Comparison of ENCODE assay signal across 14 mouse cellular contexts in the genomic region with DNA sequence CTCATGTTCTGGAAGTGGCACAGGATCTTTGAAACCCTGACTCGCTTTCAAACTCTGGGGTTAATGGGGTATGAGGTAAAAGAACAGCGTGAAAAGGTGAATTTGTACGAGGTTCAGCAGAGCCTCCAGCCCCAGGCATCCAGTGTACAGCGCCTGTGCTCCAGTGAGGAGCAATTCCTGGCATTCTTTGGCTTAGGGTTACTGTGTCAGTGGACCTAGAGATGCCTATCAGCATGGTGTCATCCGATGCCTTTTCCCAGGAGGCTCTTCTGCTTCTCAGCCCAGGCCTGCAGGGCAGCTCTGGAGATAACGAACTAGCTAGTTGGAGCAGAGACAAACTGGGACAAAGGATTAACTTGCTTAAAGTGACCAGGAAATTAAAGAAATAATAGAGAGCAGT.
DNase-seq lines count a peak whose midpoint lies in the region; ATAC-seq lines count a peak whose summit lies in the region.
"Had no signal": no experiment of that assay in that cellular context is flagged by ENCODE, and none has a peak within 500 bp of the region (broad histone marks: within the 10 kb centered on the region; RNA-seq: fewer than 3 reads in every experiment).

No protein-coding gene starts in this region.

- 34% methylated on average over 6 of the region's 6 CpGs for WGBS in hindbrain, embryonic 10.5 days
- 36% methylated on average over 6 of the region's 6 CpGs for WGBS in hindbrain, embryonic 12.5 days
- WGBS in embryonic facial prominence, embryonic 13.5 days: 10% methylated on average over 6 of the region's 6 CpGs

- no peaks in the 10 kb centered on the region for H3K27me3 ChIP-seq in hindbrain, embryonic 10.5 days (ENCODE audit: insufficient read depth, poor library complexity, severe bottlenecking)
- no peaks in the 10 kb centered on the region for H3K27me3 ChIP-seq in hindbrain, embryonic 12.5 days
- H3K27me3 ChIP-seq in embryonic facial prominence, embryonic 13.5 days: no peaks in the 10 kb centered on the region
- H3K27me3 ChIP-seq: embryonic facial prominence, embryonic 15.5 days had no signal

- no peaks in the 10 kb centered on the region for H3K9me3 ChIP-seq in hindbrain, embryonic 10.5 days
- no peaks in the 10 kb centered on the region for H3K9me3 ChIP-seq in hindbrain, embryonic 12.5 days (replicated peaks)
- no peaks in the 10 kb centered on the region for H3K9me3 ChIP-seq in embryonic facial prominence, embryonic 13.5 days
- H3K9me3 ChIP-seq: embryonic facial prominence, embryonic 15.5 days had no signal

- H3K4me3 ChIP-seq in hindbrain, embryonic 10.5 days: no peak overlapping the region
- H3K4me3 ChIP-seq in hindbrain, embryonic 12.5 days: no peak overlapping the region
- no peak overlapping the region for H3K4me3 ChIP-seq in embryonic facial prominence, embryonic 13.5 days
- H3K4me3 ChIP-seq: embryonic facial prominence, embryonic 15.5 days had no signal

- no peak overlapping the region for H3K9ac ChIP-seq in hindbrain, embryonic 12.5 days
- 0 out of 2 replicates have a peak overlapping the region, but pooled peaks have one; percentile 22 for H3K9ac ChIP-seq in embryonic facial prominence, embryonic 13.5 days
- H3K9ac ChIP-seq: embryonic facial prominence, embryonic 15.5 days had no signal

- ATAC-seq in hindbrain, embryonic 12.5 days (ENCODE audit: low FRiP score): no peak
- no peak for ATAC-seq in embryonic facial prominence, embryonic 13.5 days (ENCODE audit: insufficient number of reproducible peaks, insufficient read depth, low FRiP score, low TSS enrichment, low read depth)
- ATAC-seq: midbrain, embryonic 16.5 days had no signal

- H3K36me3 ChIP-seq in hindbrain, embryonic 10.5 days: no peaks in the 10 kb centered on the region
- no peaks in the 10 kb centered on the region for H3K36me3 ChIP-seq in hindbrain, embryonic 12.5 days
- H3K36me3 ChIP-seq in embryonic facial prominence, embryonic 13.5 days: no peaks in the 10 kb centered on the region
- H3K36me3 ChIP-seq: embryonic facial prominence, embryonic 15.5 days had no signal

- H3K27ac ChIP-seq in hindbrain, embryonic 10.5 days: no peak overlapping the region
- no peak overlapping the region for H3K27ac ChIP-seq in hindbrain, embryonic 12.5 days
- H3K27ac ChIP-seq in embryonic facial prominence, embryonic 13.5 days: no peak overlapping the region
- H3K27ac ChIP-seq: embryonic facial prominence, embryonic 15.5 days had no signal

- peaks cover 15% of the 10 kb centered on the region for H3K4me1 ChIP-seq in hindbrain, embryonic 10.5 days (replicated peaks)
- peaks cover 7% of the 10 kb centered on the region; the same call in 1 of the 2 replicates for H3K4me1 ChIP-seq in hindbrain, embryonic 12.5 days
- H3K4me1 ChIP-seq in embryonic facial prominence, embryonic 13.5 days: peaks cover 28% of the 10 kb centered on the region

- H3K4me2 ChIP-seq in hindbrain, embryonic 12.5 days (replicated peaks): no peak overlapping the region
- no peak overlapping the region for H3K4me2 ChIP-seq in embryonic facial prominence, embryonic 13.5 days
- H3K4me2 ChIP-seq: embryonic facial prominence, embryonic 15.5 days had no signal

- peak; percentile 33 for DNase-seq in hindbrain, embryonic 10.5 days (ENCODE audit: low spot score)
- DNase-seq in urinary bladder, postnatal 14 days (ENCODE audit: low spot score): peak; percentile 23
- DNase-seq in urinary bladder, postnatal 4 days (ENCODE audit: low spot score in 2 of 2): no peak
- no peak for DNase-seq in left cerebral cortex, adult 9 months (ENCODE audit: low spot score in 2 of 2)
- no peak for DNase-seq in cerebellum, adult 18-20 months
- DNase-seq: adrenal gland, postnatal 36 days; cerebellum, adult 11 months; liver; lung, postnatal 10 days; thymus, postnatal 4 days had no signal

Comparison
In these comparisons a context has a peak if more than half of its experiments do, and no peak if none do; other contexts are left out.
1. DNase-seq: peak in hindbrain, embryonic 10.5 days (single experiment) and urinary bladder, postnatal 14 days (single experiment); none in urinary bladder, postnatal 4 days (0 of 2), left cerebral cortex, adult 9 months (0 of 2) and cerebellum, adult 18-20 months (0 of 2).